In genomic region chr5:27677247-27677666, GRCm38 (mm10) we compare ENCODE assay signal across 10 mouse cellular contexts.
DNase-seq lines count a peak whose midpoint lies in the region; ATAC-seq and TF ChIP-seq lines count a peak whose summit lies in the region.
"Had no signal": no experiment of that assay in that cellular context is flagged by ENCODE, and none has a peak within 500 bp of the region (broad histone marks: within the 10 kb centered on the region; RNA-seq: fewer than 3 reads in every experiment).

No protein-coding gene starts in this region.

- H3K4me1 ChIP-seq in ES-E14 (ENCODE audit: control insufficient read depth in 2 of 2, insufficient read depth in 2 of 2, low read length in 2 of 2, poor library complexity in 1 of 2): no peaks in the 10 kb centered on the region
- no peaks in the 10 kb centered on the region for H3K4me1 ChIP-seq in stomach, postnatal 0 days (replicated peaks; ENCODE audit: control insufficient read depth, insufficient read depth)
- H3K4me1 ChIP-seq: lung, embryonic 15.5 days had no signal

- H3K27me3 ChIP-seq in stomach, postnatal 0 days (ENCODE audit: control insufficient read depth, insufficient read depth, low read length): no peaks in the 10 kb centered on the region
- H3K27me3 ChIP-seq: lung, embryonic 15.5 days had no signal

- DNase-seq in 416B (ENCODE audit: low read depth) (peak; percentile 47), ES-E14 (ENCODE audit: low read depth, low spot score) (peak; percentile 53)
- peak; percentile 32 for DNase-seq in cerebellum, adult 8-10 months
- DNase-seq in frontal cortex, postnatal 25 days (ENCODE audit: low spot score in 2 of 2): peak; percentile 57 to 59
- DNase-seq in layer of hippocampus, adult 8-10 months (ENCODE audit: low spot score in 2 of 2): peak; percentile 59 to 69
- DNase-seq in lung, postnatal 10 days: peak; percentile 14
- DNase-seq in stomach, postnatal 0 days (ENCODE audit: low spot score): peak; percentile 60
- no peak for DNase-seq in spleen, adult 18-20 months

- no peak overlapping the region for H3K9ac ChIP-seq in ES-E14 (ENCODE audit: insufficient read depth, low read depth, low read length, poor library complexity, severe bottlenecking)
- H3K9ac ChIP-seq in stomach, postnatal 0 days (ENCODE audit: low read length): no peak overlapping the region
- H3K9ac ChIP-seq: lung, embryonic 15.5 days had no signal

- TF ChIP-seq CTCF in stomach, postnatal 0 days (IDR thresholded peaks at IDR 0.05; ENCODE audit: low read depth): peak; percentile 67

- no peak overlapping the region for H3K4me3 ChIP-seq in ES-E14 (ENCODE audit: insufficient read depth in 1 of 2, low read depth in 1 of 2, low read length in 2 of 2, poor library complexity in 1 of 2, severe bottlenecking in 1 of 2)
- H3K4me3 ChIP-seq in stomach, postnatal 0 days (ENCODE audit: low read depth, low read length): no peak overlapping the region
- H3K4me3 ChIP-seq: erythroblast, embryonic 14.5 days; lung, embryonic 15.5 days had no signal

- H3K27ac ChIP-seq in ES-E14 (ENCODE audit: insufficient read depth, low read depth, low read length, poor library complexity, severe bottlenecking): no peak overlapping the region
- no peak overlapping the region for H3K27ac ChIP-seq in stomach, postnatal 0 days (replicated peaks)
- H3K27ac ChIP-seq: lung, embryonic 15.5 days had no signal

- no peaks in the 10 kb centered on the region for H3K9me3 ChIP-seq in ES-E14 (ENCODE audit: control insufficient read depth, insufficient read depth, low read depth, low read length)
- H3K9me3 ChIP-seq in stomach, postnatal 0 days (ENCODE audit: control insufficient read depth, low read length): no peaks in the 10 kb centered on the region
- H3K9me3 ChIP-seq: lung, embryonic 15.5 days had no signal

- no peak for TF ChIP-seq EP300 in stomach, postnatal 0 days (optimal IDR thresholded peaks at IDR 0.05)

- 42% methylated on average over 5 of the region's 5 CpGs for WGBS in stomach, postnatal 0 days

- in situ Hi-C loops in ES-E14 (cut with MboI; ENCODE audit: low sequenced_read_pairs in 2 of 2, unreplicated experiment in 2 of 2): no loop called here

- no peaks in the 10 kb centered on the region for H3K36me3 ChIP-seq in ES-E14 (ENCODE audit: control insufficient read depth, insufficient read depth, low read length, poor library complexity, severe bottlenecking)
- H3K36me3 ChIP-seq in stomach, postnatal 0 days (ENCODE audit: control insufficient read depth, insufficient read depth, low read length): no peaks in the 10 kb centered on the region
- H3K36me3 ChIP-seq: lung, embryonic 15.5 days had no signal

- ATAC-seq in stomach, postnatal 0 days (ENCODE audit: low FRiP score, low TSS enrichment): peak; percentile 40; the same call in 1 of the 2 replicates

- no peak overlapping the region for H3K4me2 ChIP-seq in stomach, postnatal 0 days (replicated peaks; ENCODE audit: low read depth)
- H3K4me2 ChIP-seq: lung, embryonic 15.5 days had no signal

TF ChIP-seq in ES-E14, 5 proteins besides CTCF, POLR2A, EP300 and RAD21:
- TF ChIP-seq ZNF384 (IDR thresholded peaks at IDR 0.05; ENCODE audit: low read depth, low read length) (no peak), ZC3H11A (IDR thresholded peaks at IDR 0.05; ENCODE audit: borderline replicate concordance, low read depth, low read length) (peak; percentile 39; the same call in 1 of the 2 replicates)

Comparison
In these comparisons a context has a peak if more than half of its experiments do, and no peak if none do; other contexts are left out.
1. DNase-seq: peak in 416B (single experiment), ES-E14 (single experiment), cerebellum, adult 8-10 months (single experiment), frontal cortex, postnatal 25 days (2 of 2), layer of hippocampus, adult 8-10 months (2 of 2), lung, postnatal 10 days (single experiment) and stomach, postnatal 0 days (single experiment); none in spleen, adult 18-20 months (0 of 2).